Mouse (Mus musculus): ENCODE data around the gene Hey2. TPM values are rescaled to one million over a fixed set of nuclear protein-coding genes. Genes with fewer than 3 reads are reported as not detected.
A peak's percentile ranks its signal among the peaks of the same experiment; 100 is the strongest.

The Hey2 gene
- 1.2 and 1.9 TPM in 2 replicates for polyA plus RNA-seq (2015; fragmentation: Nextera tagmentation; extraction: Ambion mirVana)

DNA sequence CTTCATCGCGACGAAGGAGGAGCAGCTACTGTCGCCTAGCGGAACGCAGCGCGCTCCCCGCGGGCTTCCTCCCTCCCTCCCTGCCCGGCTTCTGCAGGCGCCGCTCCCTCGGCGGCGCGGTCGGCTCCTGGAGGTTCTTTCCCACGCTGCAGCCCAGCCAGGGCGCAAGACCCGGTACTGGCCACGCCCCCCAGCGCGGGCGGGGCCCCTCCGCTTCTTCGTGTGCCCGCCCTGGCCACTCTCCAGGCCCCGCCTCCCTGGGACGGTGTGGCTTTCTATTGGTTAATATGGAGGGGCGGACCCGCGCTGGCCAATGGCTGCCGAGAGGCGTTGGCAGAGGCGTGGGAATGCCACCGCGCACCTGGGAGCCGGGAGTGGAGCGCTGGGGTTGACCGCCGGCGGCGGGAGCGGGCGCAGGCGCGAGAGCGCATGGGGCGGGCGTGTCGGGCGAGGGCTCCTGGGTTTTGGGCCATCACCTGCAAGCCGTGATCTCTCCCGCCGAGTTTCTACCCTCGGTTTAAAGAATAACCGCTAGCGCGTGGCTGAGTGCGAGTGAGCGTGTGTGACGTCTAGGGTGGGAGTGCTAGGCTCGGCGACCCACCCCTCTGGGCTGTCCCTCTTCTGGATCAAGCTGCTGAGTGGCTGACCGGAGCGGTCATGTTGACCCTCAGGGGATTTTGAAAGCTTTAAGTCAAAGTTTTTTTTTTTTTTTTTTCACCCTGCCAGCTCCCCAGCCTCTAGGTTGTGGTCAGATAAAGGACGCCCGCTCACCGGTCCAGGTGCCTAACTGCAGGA, at the start of gene Hey2:
Gene Hey2, minus strand, starts transcription at position 159 of the 795 bp plus-strand sequence.
- TF ChIP-seq CTCF (IDR thresholded peaks at IDR 0.05; ENCODE audit: low read depth), result 0 out of 2 replicates have a peak, but pooled peaks have one; percentile 1
- under 1% methylated on average over 69 of the region's 70 CpGs for WGBS
- no peaks in the 10 kb centered on the region for H3K9me3 ChIP-seq (ENCODE audit: control insufficient read depth)
- peak within 1 kb of the TSS; percentile 50 for H3K4me3 ChIP-seq (ENCODE audit: low read depth, low read length)
- peak within 1 kb of the TSS; percentile 83 for H3K4me2 ChIP-seq (replicated peaks; ENCODE audit: low read depth)
- peak within 1 kb of the TSS; percentile 19; the same call in 1 of the 2 replicates for H3K9ac ChIP-seq (ENCODE audit: low read depth, low read length)
- H3K27me3 ChIP-seq (replicated peaks; ENCODE audit: control insufficient read depth, insufficient read depth, low read length), result peaks cover 57% of the 10 kb centered on the region
- H3K36me3 ChIP-seq (ENCODE audit: control insufficient read depth, insufficient read depth), result no peaks in the 10 kb centered on the region
- ATAC-seq, result peak; percentile 100
- peaks cover 4% of the 10 kb centered on the region; the same call in 1 of the 2 replicates for H3K4me1 ChIP-seq (replicated peaks; ENCODE audit: control insufficient read depth, insufficient read depth, low read length)
- H3K27ac ChIP-seq (ENCODE audit: low read depth, low read length), result 0 out of 2 replicates have a peak within 1 kb of the TSS, but pooled peaks have one; percentile 7

- TF ChIP-seq CTCF (IDR thresholded peaks at IDR 0.05; ENCODE audit: low read depth), result no peak
- Histone ChIP-seq H3K4me2 (replicated peaks; ENCODE audit: low read depth) (no peak overlapping the region), H3K4me1 (replicated peaks; ENCODE audit: control insufficient read depth, insufficient read depth, low read length) (no peaks in the 10 kb centered on the region), H3K4me3 (ENCODE audit: low read depth, low read length) (no peak overlapping the region), H3K27me3 (replicated peaks; ENCODE audit: control insufficient read depth, insufficient read depth, low read length) (no peaks in the 10 kb centered on the region), H3K36me3 (ENCODE audit: control insufficient read depth, insufficient read depth) (no peaks in the 10 kb centered on the region), H3K27ac (ENCODE audit: low read depth, low read length) (no peak overlapping the region), H3K9ac (ENCODE audit: low read depth, low read length) (no peak overlapping the region), H3K9me3 (ENCODE audit: control insufficient read depth) (no peaks in the 10 kb centered on the region)
- ATAC-seq, result no peak
- 47% methylated on average over 4 of the region's 4 CpGs for WGBS
Measured at GRCm38 (mm10) chr10:30883085-30883760, 40.6 kb upstream of the Hey2 start.

- no peak for TF ChIP-seq CTCF (IDR thresholded peaks at IDR 0.05; ENCODE audit: low read depth)
- WGBS, result 95% methylated on average over 10 of the region's 10 CpGs
- ATAC-seq, result no peak
- H3K27me3 ChIP-seq (replicated peaks; ENCODE audit: control insufficient read depth, insufficient read depth, low read length), result no peaks in the 10 kb centered on the region
- H3K9ac ChIP-seq (ENCODE audit: low read depth, low read length), result no peak overlapping the region
- H3K4me2 ChIP-seq (replicated peaks; ENCODE audit: low read depth), result no peak overlapping the region
- H3K4me1 ChIP-seq (replicated peaks; ENCODE audit: control insufficient read depth, insufficient read depth, low read length), result no peaks in the 10 kb centered on the region
- no peaks in the 10 kb centered on the region for H3K9me3 ChIP-seq (ENCODE audit: control insufficient read depth)
- H3K36me3 ChIP-seq (ENCODE audit: control insufficient read depth, insufficient read depth), result no peaks in the 10 kb centered on the region
- no peak overlapping the region for H3K27ac ChIP-seq (ENCODE audit: low read depth, low read length)
- no peak overlapping the region for H3K4me3 ChIP-seq (ENCODE audit: low read depth, low read length)
Measured at GRCm38 (mm10) chr10:30881109-30881508, 38.5 kb upstream of the Hey2 start.

- H3K4me1 ChIP-seq (replicated peaks; ENCODE audit: control insufficient read depth, insufficient read depth, low read length), result peaks cover 4% of the 10 kb centered on the region; the same call in 1 of the 2 replicates
- WGBS, result 34% methylated on average over 13 of the region's 13 CpGs
- no peaks in the 10 kb centered on the region for H3K36me3 ChIP-seq (ENCODE audit: control insufficient read depth, insufficient read depth)
- no peak overlapping the region for H3K4me3 ChIP-seq (ENCODE audit: low read depth, low read length)
- H3K9me3 ChIP-seq (ENCODE audit: control insufficient read depth), result no peaks in the 10 kb centered on the region
- no peak for TF ChIP-seq CTCF (IDR thresholded peaks at IDR 0.05; ENCODE audit: low read depth)
- no peak overlapping the region for H3K27ac ChIP-seq (ENCODE audit: low read depth, low read length)
- no peak overlapping the region for H3K4me2 ChIP-seq (replicated peaks; ENCODE audit: low read depth)
- no peak overlapping the region for H3K9ac ChIP-seq (ENCODE audit: low read depth, low read length)
- no peak for ATAC-seq
- H3K27me3 ChIP-seq (replicated peaks; ENCODE audit: control insufficient read depth, insufficient read depth, low read length), result peaks cover 54% of the 10 kb centered on the region
Measured at GRCm38 (mm10) chr10:30845101-30845825, 2.7 kb upstream of the Hey2 start.

DNA sequence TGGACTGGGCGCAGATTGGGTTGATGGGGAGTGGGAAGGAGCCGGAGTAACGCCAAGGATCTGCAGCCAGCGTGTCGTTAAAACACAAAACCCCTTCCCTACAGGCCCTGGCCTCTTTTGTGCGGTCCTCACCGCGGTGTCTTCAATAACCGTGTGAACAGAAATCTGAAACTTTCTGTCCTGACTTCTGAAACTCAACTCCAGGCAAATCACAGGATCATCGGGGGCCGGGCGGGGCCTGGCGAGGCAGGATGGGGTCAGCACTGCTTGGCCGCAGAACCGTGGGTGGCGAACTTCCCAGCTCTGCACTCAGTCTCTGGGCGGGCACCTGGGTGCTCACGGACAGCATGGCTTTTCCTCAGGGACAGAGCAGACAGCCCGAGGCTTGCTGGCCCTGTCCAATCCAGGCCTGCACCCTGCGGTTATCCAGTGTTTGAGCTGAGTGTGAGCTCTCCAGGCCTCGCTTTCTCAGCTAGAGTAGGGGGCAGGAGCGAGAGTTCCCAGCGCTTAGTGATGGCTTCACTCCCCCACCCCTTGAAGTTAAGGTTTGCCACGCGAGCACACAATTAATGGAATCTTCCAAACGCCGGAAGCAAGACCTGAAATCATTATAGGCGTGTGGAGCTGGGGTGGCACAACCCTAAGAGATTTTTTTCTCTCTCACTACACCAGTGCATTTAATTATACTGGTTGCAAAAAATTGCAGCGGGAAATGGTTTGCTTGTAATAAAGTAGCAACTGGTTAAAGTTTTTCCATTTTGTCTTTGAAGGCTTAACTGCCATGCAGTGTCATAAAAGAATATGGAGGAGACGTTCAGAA, 1.8 kb upstream of the Hey2 start:
- Histone ChIP-seq H3K4me2 (replicated peaks; ENCODE audit: low read depth) (peak overlapping the region; percentile 83), H3K4me3 (ENCODE audit: low read depth, low read length) (peak overlapping the region; percentile 50), H3K9ac (ENCODE audit: low read depth, low read length) (no peak overlapping the region), H3K4me1 (replicated peaks; ENCODE audit: control insufficient read depth, insufficient read depth, low read length) (peaks cover 4% of the 10 kb centered on the region; the same call in 1 of the 2 replicates), H3K27ac (ENCODE audit: low read depth, low read length) (no peak overlapping the region), H3K9me3 (ENCODE audit: control insufficient read depth) (no peaks in the 10 kb centered on the region), H3K36me3 (ENCODE audit: control insufficient read depth, insufficient read depth) (no peaks in the 10 kb centered on the region), H3K27me3 (replicated peaks; ENCODE audit: control insufficient read depth, insufficient read depth, low read length) (peaks cover 55% of the 10 kb centered on the region)
- no peak for TF ChIP-seq CTCF (IDR thresholded peaks at IDR 0.05; ENCODE audit: low read depth)
- 12% methylated on average over 30 of the region's 30 CpGs for WGBS
- ATAC-seq, result no peak
